Mouse (Mus musculus) kidney, adult 11 months (tissue): Measurements from ENCODE around the gene Ints1.

Experiments
- DNase-seq: peaks from one replicate; pipeline ENCODE4 v3.0.0; 2022

Ints1 gene

DNA sequence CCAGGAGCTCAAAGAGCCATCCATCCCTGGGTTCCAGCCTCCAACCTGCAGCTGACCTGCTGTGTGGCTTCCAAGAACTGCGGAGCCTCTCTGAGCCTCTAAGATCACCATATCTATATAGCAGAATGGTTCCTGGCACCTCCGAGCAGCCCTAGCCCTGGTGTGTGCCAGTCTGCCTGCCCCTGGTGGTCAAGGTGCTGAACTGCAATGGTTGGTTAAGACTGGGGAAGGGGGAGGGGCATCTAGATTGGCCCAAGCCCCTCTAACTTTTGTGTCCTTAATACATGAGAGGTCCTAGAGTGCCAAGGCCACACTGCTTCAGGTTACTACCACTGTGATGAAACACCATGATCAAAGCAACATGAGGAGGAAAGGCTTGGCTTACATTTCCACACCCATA, 72.6 kb downstream of the Ints1 start:
- no peak for DNase-seq

DNA sequence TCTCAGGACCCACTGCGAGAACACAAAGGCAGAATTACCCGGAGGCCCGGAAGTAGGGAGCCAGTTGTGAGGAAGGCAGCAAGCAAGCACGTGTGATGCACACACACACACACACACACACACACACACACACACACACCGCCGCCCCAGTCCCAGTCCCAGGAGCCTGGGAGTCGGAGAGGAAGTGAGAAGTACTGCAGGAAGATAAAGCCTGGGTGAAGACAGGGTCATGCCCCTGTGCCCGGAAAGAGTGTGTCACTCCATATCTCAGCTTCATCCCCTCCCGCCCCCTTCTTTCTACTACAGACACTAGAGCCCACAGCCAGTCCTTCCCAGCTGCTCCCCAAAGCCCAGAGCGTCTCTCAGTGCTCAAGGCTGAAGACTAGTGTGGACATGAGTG, 73.2 kb downstream of the Ints1 start:
- DNase-seq: no peak
